Mouse (Mus musculus) midbrain, embryonic 11.5 days (tissue): ENCODE results near the gene Pebp1. TPM values are rescaled to one million over a fixed set of nuclear protein-coding genes. Genes with fewer than 3 reads are reported as not detected.
"Not testable (repeated sequence)": the region's sequence is repeated elsewhere in the genome, so short reads cannot be mapped to it uniquely, and the experiment has no call there.

Experiments
- ATAC-seq: fragments of 200-750 bp; cut with Nextera tagmentation; 2 replicates; pipeline ENCODE4 v1.8.0; 2017; ENCODE audit warnings: moderate TSS enrichment, moderate library complexity; ENCODE audit not compliant: low FRiP score
- DNase-seq: peaks from one replicate; pipeline ENCODE4 v3.0.0; 2015; ENCODE audit warnings: low spot score; ENCODE audit errors: missing footprints
- H3K27ac ChIP-seq: fragments of 300-500 bp; sonication (generic); 2 replicates; pipeline ENCODE4 v1.5.1; 2014; ENCODE audit warnings: low read depth, low read length
- H3K27me3 ChIP-seq: fragments of 300-500 bp; sonication (generic); 2 replicates; pipeline ENCODE4 v1.6.1; 2014; ENCODE audit warnings: mild to moderate bottlenecking, low read length, moderate library complexity, mixed read lengths; ENCODE audit not compliant: control insufficient read depth, insufficient read depth
- H3K36me3 ChIP-seq: fragments of 300-500 bp; sonication (generic); 2 replicates; pipeline ENCODE4 v1.6.1; 2014; ENCODE audit warnings: mild to moderate bottlenecking, low read length, moderate library complexity, mixed read lengths; ENCODE audit not compliant: control insufficient read depth, insufficient read depth
- H3K4me1 ChIP-seq: fragments of 300-500 bp; sonication (generic); 2 replicates; pipeline ENCODE4 v1.6.1; 2014; ENCODE audit warnings: low read length; ENCODE audit not compliant: control insufficient read depth, insufficient read depth
- H3K4me2 ChIP-seq: fragments of 300-500 bp; sonication (generic); 2 replicates; pipeline ENCODE4 v1.6.1; 2014; ENCODE audit warnings: mild to moderate bottlenecking, moderate library complexity
- H3K4me3 ChIP-seq: fragments of 300-500 bp; sonication (generic); 2 replicates; pipeline ENCODE4 v1.5.1; 2014; ENCODE audit warnings: low read depth, low read length
- H3K9ac ChIP-seq: fragments of 300-500 bp; sonication (generic); 2 replicates; pipeline ENCODE4 v1.6.1; 2014; ENCODE audit warnings: low read length
- H3K9me3 ChIP-seq: fragments of 300-500 bp; sonication (generic); 2 replicates; pipeline ENCODE4 v1.6.1; 2016; ENCODE audit warnings: low read length; ENCODE audit not compliant: control insufficient read depth
- WGBS: fragments of 180-500 bp; shearing (Covaris S2); extraction: QIAGEN DNeasy Blood & Tissue Kit; methylation state at CpG from one replicate; pipeline ENCODE4 v1.1.7; 2014; 5-methylcytosine and 5-hydroxymethylcytosine counted together
- polyA plus RNA-seq: library from polyadenylated mRNA; unstranded; fragments of >200 nt; fragmentation: Nextera tagmentation; extraction: Ambion mirVana; gene quantifications from 2 replicates; pipeline ENCODE4 v1.2.1, GENCODE M21; 2014

The Pebp1 gene
- polyA plus RNA-seq, 1 experiment from 2014 or later: 966 TPM

GRCm38 (mm10) chr5:117307699-117308098, 20.3 kb upstream of the Pebp1 start:
- ATAC-seq (no peak), DNase-seq (peak; percentile 95)
- Histone ChIP-seq H3K27me3 (no peaks in the 10 kb centered on the region), H3K4me3 (no peak overlapping the region), H3K27ac (no peak overlapping the region), H3K9ac (no peak overlapping the region), H3K4me2 (no peak overlapping the region), H3K4me1 (no peaks in the 10 kb centered on the region), H3K9me3 (no peaks in the 10 kb centered on the region), H3K36me3 (no peaks in the 10 kb centered on the region)
- 40% methylated on average over 11 of the region's 11 CpGs for WGBS

GRCm38 (mm10) chr5:117306826-117307225, 19.4 kb upstream of the Pebp1 start:
- 93% methylated on average over 2 of the region's 2 CpGs for WGBS
- ATAC-seq (no peak), DNase-seq (no peak)
- H3K4me1 ChIP-seq: no peaks in the 10 kb centered on the region
- no peaks in the 10 kb centered on the region for H3K36me3 ChIP-seq
- H3K27ac ChIP-seq: no peak overlapping the region
- no peak overlapping the region for H3K4me2 ChIP-seq
- H3K9ac ChIP-seq: no peak overlapping the region
- no peaks in the 10 kb centered on the region for H3K9me3 ChIP-seq
- H3K27me3 ChIP-seq: no peaks in the 10 kb centered on the region
- no peak overlapping the region for H3K4me3 ChIP-seq

GRCm38 (mm10) chr5:117305754-117306153, 18.3 kb upstream of the Pebp1 start:
- no peak overlapping the region for H3K9ac ChIP-seq
- no peaks in the 10 kb centered on the region for H3K4me1 ChIP-seq
- no peak overlapping the region for H3K4me2 ChIP-seq
- no peak overlapping the region for H3K27ac ChIP-seq
- ATAC-seq (no peak), DNase-seq (no peak)
- H3K36me3 ChIP-seq: no peaks in the 10 kb centered on the region
- no peaks in the 10 kb centered on the region for H3K9me3 ChIP-seq
- WGBS: 96% methylated on average over 5 of the region's 5 CpGs
- H3K27me3 ChIP-seq: no peaks in the 10 kb centered on the region
- H3K4me3 ChIP-seq: no peak overlapping the region

GRCm38 (mm10) chr5:117304947-117305346, 17.5 kb upstream of the Pebp1 start:
- 80% methylated on average over 7 of the region's 7 CpGs for WGBS
- H3K36me3 ChIP-seq: no peaks in the 10 kb centered on the region
- H3K4me2 ChIP-seq: no peak overlapping the region
- H3K4me1 ChIP-seq: no peaks in the 10 kb centered on the region
- no peaks in the 10 kb centered on the region for H3K27me3 ChIP-seq
- ATAC-seq (no peak), DNase-seq (peak; percentile 95)
- no peaks in the 10 kb centered on the region for H3K9me3 ChIP-seq
- no peak overlapping the region for H3K4me3 ChIP-seq
- no peak overlapping the region for H3K9ac ChIP-seq
- H3K27ac ChIP-seq: no peak overlapping the region

- DNase-seq: no peak
- Histone ChIP-seq H3K4me3 (no peak overlapping the region), H3K4me1 (no peaks in the 10 kb centered on the region), H3K4me2 (no peak overlapping the region), H3K36me3 (no peaks in the 10 kb centered on the region), H3K9ac (no peak overlapping the region), H3K27me3 (no peaks in the 10 kb centered on the region), H3K27ac (no peak overlapping the region), H3K9me3 (no peaks in the 10 kb centered on the region)
- WGBS: 36% methylated on average over 18 of the region's 18 CpGs
- ATAC-seq: no peak
These were observed 16.5 kb upstream of the Pebp1 start for GRCm38 (mm10) chr5:117303691-117304579.

- H3K27ac ChIP-seq: no peak overlapping the region
- H3K9me3 ChIP-seq: no peaks in the 10 kb centered on the region
- no peak for DNase-seq
- H3K4me1 ChIP-seq: no peaks in the 10 kb centered on the region
- no peaks in the 10 kb centered on the region for H3K36me3 ChIP-seq
- ATAC-seq: no peak
- H3K27me3 ChIP-seq: no peaks in the 10 kb centered on the region
- no peak overlapping the region for H3K9ac ChIP-seq
- WGBS: 63% methylated on average over 3 of the region's 3 CpGs
- H3K4me2 ChIP-seq: no peak overlapping the region
- H3K4me3 ChIP-seq: no peak overlapping the region
These were observed 15.5 kb upstream of the Pebp1 start for GRCm38 (mm10) chr5:117302899-117303298.

GRCm38 (mm10) chr5:117295011-117295410, 7.6 kb upstream of the Pebp1 start:
- H3K4me2 ChIP-seq: no peak overlapping the region
- 91% methylated on average over 8 of the region's 8 CpGs for whole genome bisulfite sequencing
- ATAC-seq (no peak), DNase-seq (no peak)
- H3K9me3 ChIP-seq: no peaks in the 10 kb centered on the region
- H3K27ac ChIP-seq: no peak overlapping the region
- H3K27me3 ChIP-seq: no peaks in the 10 kb centered on the region
- no peak overlapping the region for H3K9ac ChIP-seq
- H3K4me3 ChIP-seq: no peak overlapping the region
- no peaks in the 10 kb centered on the region for H3K36me3 ChIP-seq
- H3K4me1 ChIP-seq: no peaks in the 10 kb centered on the region

- H3K27me3 ChIP-seq, H3K9me3 ChIP-seq, ATAC-seq, H3K36me3 ChIP-seq, H3K9ac ChIP-seq, H3K27ac ChIP-seq, H3K4me3 ChIP-seq, H3K4me1 ChIP-seq, DNase-seq, H3K4me2 ChIP-seq: not testable (repeated sequence)
- WGBS: 78% methylated on average over 3 of the region's 3 CpGs
These were observed 6.4 kb upstream of the Pebp1 start for GRCm38 (mm10) chr5:117293776-117294175.

GRCm38 (mm10) chr5:117292547-117292946, 5.1 kb upstream of the Pebp1 start:
- 76% methylated on average over 6 of the region's 6 CpGs for WGBS
- H3K4me2 ChIP-seq: no peak overlapping the region
- H3K36me3 ChIP-seq: no peaks in the 10 kb centered on the region
- no peak overlapping the region for H3K4me3 ChIP-seq
- DNase-seq: no peak
- H3K9ac ChIP-seq: no peak overlapping the region
- no peak for ATAC-seq
- H3K9me3 ChIP-seq: no peaks in the 10 kb centered on the region
- H3K27ac ChIP-seq: no peak overlapping the region
- H3K27me3 ChIP-seq: no peaks in the 10 kb centered on the region; the same call in 1 of the 2 replicates
- peaks cover 4% of the 10 kb centered on the region; the same call in 1 of the 2 replicates for H3K4me1 ChIP-seq
